Mouse (Mus musculus) adipocyte (in vitro differentiated cells): ENCODE measurements around the gene Olfr898.

Experiments
- DNase-seq: peaks from one replicate; pipeline ENCODE4 v3.0.0-alpha.2; 2016; ENCODE audit warnings: low spot score

Olfr898 gene

GRCm38 (mm10) chr9:38348111-38348510 is at the start of gene Olfr898:
TSS of gene Olfr898 (plus strand) at chr9:38348411.
- no peak for DNase-seq

DNA sequence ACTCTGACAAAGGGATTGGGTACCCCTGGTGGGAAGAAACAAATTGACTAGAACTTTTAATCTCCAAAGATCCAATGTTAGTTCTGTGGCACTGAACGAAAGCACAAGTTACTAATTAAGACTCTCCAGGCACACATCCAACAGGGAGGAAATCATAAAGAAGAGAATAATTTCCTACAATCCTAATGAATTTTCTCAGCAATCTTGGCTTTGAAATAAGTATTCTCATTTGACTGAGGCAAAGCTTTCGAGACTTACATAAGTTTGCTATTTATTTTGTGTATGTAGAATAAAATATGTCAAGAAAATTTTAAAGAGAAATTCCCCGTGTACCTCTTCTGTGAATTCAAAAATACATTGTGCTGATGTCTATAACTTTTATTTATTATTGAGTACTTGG is 19.5 kb upstream of the Olfr898 start, which contains the start of gene Olfr25:
TSS of gene Olfr25 (plus strand) at position 301 of the 400 bp plus-strand sequence.
- DNase-seq = no peak

GRCm38 (mm10) chr9:38366596-38366995 is 18.4 kb downstream of the Olfr898 start, which contains the start of gene Olfr250:
TSS of gene Olfr250 (plus strand) at chr9:38366896.
- DNase-seq = no peak

GRCm38 (mm10) chr9:38376786-38377185 is 28.6 kb downstream of the Olfr898 start, which contains the start of gene Olfr251:
TSS of gene Olfr251 (plus strand) at chr9:38377086.
- no peak for DNase-seq

DNA sequence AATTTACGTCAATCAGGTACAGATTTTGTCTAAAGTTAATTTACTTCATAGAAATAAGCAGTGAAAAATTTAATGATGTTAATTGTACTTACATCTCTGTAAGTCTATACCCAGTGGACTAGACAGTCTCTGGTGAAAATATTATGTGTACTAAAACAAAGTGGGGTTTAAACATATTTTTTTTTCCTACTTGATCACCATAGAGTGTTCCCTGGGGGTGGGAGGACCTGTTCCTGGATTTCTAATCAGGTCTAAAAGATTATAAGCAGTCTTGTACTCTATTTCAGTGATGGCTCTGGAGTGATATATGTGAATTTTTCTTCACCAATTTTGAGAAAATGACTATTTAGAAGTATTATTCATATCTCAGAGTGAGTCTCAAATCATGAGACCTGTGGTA is 53.2 kb downstream of the Olfr898 start, which contains the start of gene Olfr147:
TSS of gene Olfr147 (plus strand) at position 301 of the 400 bp plus-strand sequence.
- DNase-seq = no peak
